10 mouse cellular contexts compared by ENCODE assay signal in the genomic region with DNA sequence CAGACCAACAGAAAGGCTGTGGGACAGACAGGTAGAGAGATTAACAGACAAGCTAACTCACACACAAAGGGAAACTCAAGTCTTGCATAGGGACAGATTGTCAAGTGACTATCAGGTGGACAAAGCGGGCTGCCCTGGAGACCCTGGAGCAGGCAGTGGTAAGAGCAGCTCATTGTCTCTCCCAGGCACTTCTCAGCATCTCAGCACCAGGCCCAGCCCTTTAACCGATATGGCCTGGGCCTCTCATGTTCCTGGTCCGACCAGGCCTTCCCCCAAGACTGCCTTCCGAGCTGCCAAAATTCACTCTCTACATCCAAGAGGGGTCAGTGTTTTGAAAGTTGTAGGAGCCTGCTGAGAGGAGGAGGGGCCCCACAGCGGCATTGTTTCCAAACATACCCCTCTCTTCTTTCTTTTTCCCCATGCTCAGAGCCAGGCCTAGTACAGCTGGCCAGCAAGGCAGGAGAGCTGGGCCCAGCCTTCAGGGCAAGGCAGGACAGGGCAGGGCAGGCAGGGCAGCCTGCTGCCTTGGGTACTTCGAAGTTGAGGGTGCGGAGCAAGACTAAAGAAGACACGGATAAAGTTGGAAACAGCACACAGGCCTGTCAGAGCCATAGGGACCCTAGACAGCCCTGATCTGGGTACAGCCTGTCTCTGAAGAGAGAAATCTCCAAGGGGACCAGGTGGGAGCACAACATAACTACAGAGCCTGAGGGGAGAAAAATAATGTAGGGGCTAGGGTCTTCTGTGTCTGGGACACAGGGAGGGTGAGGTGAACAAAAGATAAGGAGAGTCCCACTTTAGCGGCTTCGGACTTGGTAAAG. TPM values are rescaled to one million over a fixed set of nuclear protein-coding genes. Genes with fewer than 3 reads are reported as not detected.
DNase-seq lines count a peak whose midpoint lies in the region; ATAC-seq and TF ChIP-seq lines count a peak whose summit lies in the region.
"Had no signal": no experiment of that assay in that cellular context is flagged by ENCODE, and none has a peak within 500 bp of the region (broad histone marks: within the 10 kb centered on the region; RNA-seq: fewer than 3 reads in every experiment).

No protein-coding gene starts in this region.

- no peak for ATAC-seq in kidney, embryonic 16.5 days (ENCODE audit: low FRiP score, low TSS enrichment)
- ATAC-seq: CD4-positive, CD25-positive, alpha-beta regulatory T cell, adult 4 months had no signal

- peak; percentile 14; the same call in 1 of the 2 replicates for TF ChIP-seq CTCF in gastrocnemius, adult 2 months (IDR thresholded peaks at IDR 0.05)

- no peaks in the 10 kb centered on the region for H3K36me3 ChIP-seq in kidney, embryonic 16.5 days (ENCODE audit: insufficient read depth, low read length)
- no peaks in the 10 kb centered on the region for H3K36me3 ChIP-seq in limb, embryonic 10.5 days

- 44% methylated on average over 10 of the region's 10 CpGs for WGBS in kidney, embryonic 16.5 days
- WGBS in limb, embryonic 10.5 days, result 19% methylated on average over 10 of the region's 10 CpGs

- no peak for DNase-seq in kidney, adult 9 months
- peak; percentile 56 for DNase-seq in gastrocnemius, adult 2 months
- no peak for DNase-seq in limb, embryonic 10.5 days (ENCODE audit: low spot score)
- DNase-seq in retina, embryonic 14.5 days (ENCODE audit: low spot score), result peak; percentile 21
- DNase-seq in cerebellum, adult 11-12 months, result no peak
- no peak for DNase-seq in thymus, postnatal 14 days
- no peak for DNase-seq in adrenal gland, postnatal 14 days

- intact Hi-C loops in gastrocnemius, adult 2 months (cut with DNase I), result no loop called here

- H3K9ac ChIP-seq in kidney, embryonic 16.5 days (replicated peaks; ENCODE audit: low read length), result no peak overlapping the region

- no peak overlapping the region for H3K27ac ChIP-seq in kidney, embryonic 16.5 days (ENCODE audit: low read length)
- peak overlapping the region; percentile 90 for H3K27ac ChIP-seq in gastrocnemius, adult 2 months
- no peak overlapping the region for H3K27ac ChIP-seq in limb, embryonic 10.5 days

- peak overlapping the region; percentile 65; the same call in 1 of the 2 replicates for H3K4me3 ChIP-seq in kidney, embryonic 16.5 days (ENCODE audit: low read length)
- H3K4me3 ChIP-seq in gastrocnemius, adult 2 months, result peak overlapping the region; percentile 88
- peak overlapping the region; percentile 71; the same call in 1 of the 2 replicates for H3K4me3 ChIP-seq in limb, embryonic 10.5 days

- H3K4me1 ChIP-seq in kidney, embryonic 16.5 days (ENCODE audit: insufficient read depth, low read length), result peaks cover 30% of the 10 kb centered on the region; the same call in 1 of the 2 replicates
- H3K4me1 ChIP-seq in limb, embryonic 10.5 days, result peaks cover 32% of the 10 kb centered on the region

- H3K27me3 ChIP-seq in kidney, embryonic 16.5 days (ENCODE audit: insufficient read depth, low read length), result peaks cover 53% of the 10 kb centered on the region
- peaks cover 99% of the 10 kb centered on the region for H3K27me3 ChIP-seq in limb, embryonic 10.5 days (ENCODE audit: low read depth, poor library complexity, severe bottlenecking)

- peak overlapping the region; percentile 100 for H3K4me2 ChIP-seq in kidney, embryonic 16.5 days (replicated peaks; ENCODE audit: low read depth, low read length)

- no peaks in the 10 kb centered on the region for H3K9me3 ChIP-seq in kidney, embryonic 16.5 days (ENCODE audit: low read length)
- H3K9me3 ChIP-seq in limb, embryonic 10.5 days (replicated peaks), result no peaks in the 10 kb centered on the region

RNA-seq across cellular contexts. Expression of a gene that starts 2.5 kb away (rescaled TPM):
- polyA plus RNA-seq in kidney, embryonic 16.5 days (2015; fragmentation: Nextera tagmentation; extraction: Ambion mirVana), result 0.85 and 1.7 TPM in 2 replicates
- 10 to 100 TPM; 13.4 to 14.5 TPM for total RNA-seq in gastrocnemius, adult 2 months (2021)
- polyA plus RNA-seq in limb, embryonic 10.5 days (2016; fragmentation: Nextera tagmentation; extraction: Ambion mirVana), result 3.0 and 6.9 TPM in 2 replicates
- 3.1 and 4.2 TPM in 2 replicates for total RNA-seq in adrenal gland, postnatal 14 days (2021)
- total RNA-seq: megakaryocyte progenitor cell, adult 5-6 weeks had no signal
- polyA plus RNA-seq: CD4-positive, CD25-positive, alpha-beta regulatory T cell, adult 4 months had no signal

Comparison
In these comparisons a context has a peak if more than half of its experiments do, and no peak if none do; other contexts are left out.
1. DNase-seq: peak in gastrocnemius, adult 2 months (single experiment) and retina, embryonic 14.5 days (single experiment); none in kidney, adult 9 months (single experiment), limb, embryonic 10.5 days (single experiment), cerebellum, adult 11-12 months (single experiment), thymus, postnatal 14 days (single experiment) and adrenal gland, postnatal 14 days (single experiment).
2. Peak in every context shown above with its lines, with median percentiles within 50 percentile points of each other: H3K4me3 ChIP-seq.